Mouse (Mus musculus) inflammation-experienced regulatory T-cells, adult 6 months (primary cell): Measurements from ENCODE around the gene Atp2c1. TPM values are rescaled to one million over a fixed set of nuclear protein-coding genes. Genes with fewer than 3 reads are reported as not detected.

Experiments used
- ATAC-seq: one replicate; pipeline ENCODE4 v1.8.0; 2017
- polyA plus RNA-seq, 3 experiments: library from polyadenylated mRNA; unstranded; fragments of 100-300 nt; shearing (Covaris generic); gene quantifications; one replicate each; pipeline ENCODE4 v1.2.1; 2017

Atp2c1 gene
- polyA plus RNA-seq, 3 experiments from 2014 or later = 13.2 to 22.7 (median 18.4) TPM

- ATAC-seq = no peak
Measured at GRCm38 (mm10) chr9:105363520-105364231, 163.4 kb downstream of the Atp2c1 start.

GRCm38 (mm10) chr9:105362181-105362580 lies 164.9 kb downstream of the Atp2c1 start:
- ATAC-seq = no peak

Other genes with a start within 250 kb of the Atp2c1 start
- 10 to 100 TPM; 16.1 to 19.0 (median 17.7) TPM for gene Aste1, start 131.9 kb downstream of the Atp2c1 start, polyA plus RNA-seq
- gene Nek11, start 131.8 kb downstream of the Atp2c1 start, polyA plus RNA-seq = not detected
- gene Pik3r4, start 115.7 kb upstream of the Atp2c1 start, polyA plus RNA-seq = 10 to 100 TPM; 12.7 to 20.8 (median 14.7) TPM